Mouse (Mus musculus) liver, embryonic 14.5 days (tissue): ENCODE data around the gene Adap2.

Experiments used
- CTCF ChIP-seq: IDR thresholded peaks from 2 replicates; pipeline ENCODE4 v1.5.1; 2016; ENCODE audit warnings: antibody characterized with exemption, low read depth, control low read depth
- EP300 ChIP-seq: IDR thresholded peaks from 2 replicates; pipeline ENCODE4 v1.6.1; 2016; ENCODE audit warnings: antibody characterized with exemption, low read depth

DNA sequence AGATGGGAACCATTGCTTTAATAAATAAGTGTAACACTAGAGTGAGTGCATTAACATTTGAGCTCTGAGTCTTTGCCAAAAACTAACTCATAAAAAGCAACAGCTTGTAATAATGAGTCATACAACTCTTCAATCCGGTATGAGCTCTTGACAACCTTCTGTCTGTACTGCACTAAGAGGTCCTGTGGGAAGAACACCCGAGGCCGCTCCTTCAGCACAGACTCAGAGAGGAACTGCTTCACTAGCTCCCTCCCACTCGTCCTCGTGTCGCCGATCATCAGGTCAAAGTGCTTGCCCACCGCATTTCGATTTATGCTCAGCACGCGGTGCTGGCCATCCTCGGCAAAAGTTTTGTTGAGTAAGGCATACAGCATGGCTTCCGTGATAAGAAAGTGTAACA is 17.1 kb upstream of the Adap2 start:
- TF ChIP-seq CTCF (no peak), EP300 (no peak)
